Mouse (Mus musculus) layer of hippocampus, postnatal 14 days (tissue): ENCODE data around the gene Cacna1a. TPM values are rescaled to one million over a fixed set of nuclear protein-coding genes. Genes with fewer than 3 reads are reported as not detected.
A peak's percentile ranks its signal among the peaks of the same experiment; 100 is the strongest.
"Not testable (repeated sequence)": the region's sequence is repeated elsewhere in the genome, so short reads cannot be mapped to it uniquely, and the experiment has no call there.

ENCODE experiments used
- DNase-seq, 2 experiments: peaks; one replicate each; pipeline ENCODE4 v3.0.0; 2021 to 2022; ENCODE audit warnings: low spot score in 2 of 2, mixed read lengths in 1 of 2
- total RNA-seq, 2 experiments: library from RNA; stranded (reverse); gene quantifications; 2 replicates each; pipeline ENCODE4 v1.2.3; 2021

Cacna1a gene
- total RNA-seq, 2 experiments from 2014 or later: 256 to 259 TPM

GRCm38 (mm10) chr8:84585311-84585710 is 197.1 kb downstream of the Cacna1a start:
- DNase-seq: no peak

GRCm38 (mm10) chr8:84586221-84586620 is 198.0 kb downstream of the Cacna1a start:
- DNase-seq: no peak

DNA sequence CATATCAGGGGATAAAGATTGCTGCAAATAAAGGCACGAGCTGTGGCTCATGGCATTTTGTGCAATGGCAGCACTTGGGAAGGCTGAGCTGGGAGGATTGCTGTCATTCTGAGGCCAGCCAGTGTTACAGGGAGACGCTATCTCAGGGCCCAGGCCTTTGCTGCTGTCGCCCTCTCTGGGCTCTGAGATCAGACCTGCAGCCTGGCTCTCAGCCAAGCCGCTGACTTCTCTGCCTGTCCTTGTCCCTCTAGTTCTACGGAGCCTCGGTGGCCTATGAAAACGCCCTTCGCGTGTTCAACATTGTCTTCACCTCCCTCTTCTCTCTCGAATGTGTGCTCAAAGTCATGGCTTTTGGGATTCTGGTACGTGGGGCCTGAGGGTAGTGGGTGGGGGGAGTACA is 200.3 kb downstream of the Cacna1a start:
- no peak for DNase-seq

GRCm38 (mm10) chr8:84592015-84592662 is 203.9 kb downstream of the Cacna1a start:
- peak; percentile 79 to 81 for DNase-seq

- DNase-seq: no peak
Observed at GRCm38 (mm10) chr8:84593143-84593542, 204.9 kb downstream of the Cacna1a start.

DNA sequence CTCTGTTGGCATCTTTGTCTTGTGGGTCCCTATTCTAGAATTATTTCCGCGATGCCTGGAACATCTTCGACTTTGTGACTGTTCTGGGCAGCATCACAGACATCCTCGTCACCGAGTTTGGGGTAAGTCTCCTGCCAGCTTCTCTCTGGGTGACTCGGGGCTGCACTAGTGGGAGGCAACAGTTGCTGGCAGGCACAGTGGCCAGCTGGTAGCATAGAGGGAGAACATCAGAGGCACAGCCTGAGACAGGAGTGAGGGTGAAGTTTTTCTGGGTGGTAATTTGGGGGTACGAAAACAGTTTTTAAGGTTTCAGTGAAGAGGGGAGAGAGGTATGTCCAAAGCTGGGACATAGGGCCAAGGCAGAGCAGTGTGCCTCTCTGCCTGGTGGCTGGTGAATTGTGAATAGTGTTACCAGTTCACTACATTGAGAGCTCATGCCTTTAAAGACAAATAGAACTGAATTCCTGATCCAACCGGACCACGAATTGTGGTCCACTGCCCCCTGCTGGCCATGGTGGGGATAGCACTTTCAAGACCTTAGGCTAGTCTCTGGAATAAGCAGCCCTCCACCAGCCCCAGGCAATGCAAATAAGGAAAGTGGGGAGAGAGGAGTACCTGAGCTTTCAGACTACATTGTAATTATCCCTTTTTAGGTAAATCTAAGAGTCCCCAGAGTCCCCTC is 206.0 kb downstream of the Cacna1a start:
- peak; percentile 74 to 83 for DNase-seq

- DNase-seq: peak in 1 of 2 experiments; percentile 36
Observed at GRCm38 (mm10) chr8:84595648-84596047, 207.4 kb downstream of the Cacna1a start.

DNA sequence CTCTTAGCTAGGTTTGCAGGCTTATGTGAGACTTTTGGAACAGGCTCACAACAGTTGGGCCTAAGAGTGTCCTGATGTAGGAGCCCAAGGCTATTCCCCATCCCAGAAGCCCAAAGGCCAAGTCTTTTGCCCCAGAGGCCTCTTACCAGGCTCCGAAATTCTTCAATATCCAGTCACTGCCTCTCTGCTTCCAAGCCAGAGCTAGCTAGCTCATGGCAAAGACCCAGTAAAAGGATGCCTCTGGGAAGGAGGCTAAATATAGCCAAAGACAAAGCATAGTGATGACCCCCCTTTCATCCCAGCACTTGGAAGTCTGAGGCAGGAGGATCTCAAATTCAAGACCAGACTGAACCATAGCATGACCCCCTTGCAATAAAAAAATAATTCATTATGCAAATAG is 211.2 kb downstream of the Cacna1a start:
- no peak for DNase-seq

- DNase-seq: no peak
Observed at GRCm38 (mm10) chr8:84600311-84600907, 212.2 kb downstream of the Cacna1a start.

- no peak for DNase-seq
Observed at GRCm38 (mm10) chr8:84601221-84601751, 213.0 kb downstream of the Cacna1a start.

GRCm38 (mm10) chr8:84614512-84615223 is 226.4 kb downstream of the Cacna1a start:
- DNase-seq: no peak

DNA sequence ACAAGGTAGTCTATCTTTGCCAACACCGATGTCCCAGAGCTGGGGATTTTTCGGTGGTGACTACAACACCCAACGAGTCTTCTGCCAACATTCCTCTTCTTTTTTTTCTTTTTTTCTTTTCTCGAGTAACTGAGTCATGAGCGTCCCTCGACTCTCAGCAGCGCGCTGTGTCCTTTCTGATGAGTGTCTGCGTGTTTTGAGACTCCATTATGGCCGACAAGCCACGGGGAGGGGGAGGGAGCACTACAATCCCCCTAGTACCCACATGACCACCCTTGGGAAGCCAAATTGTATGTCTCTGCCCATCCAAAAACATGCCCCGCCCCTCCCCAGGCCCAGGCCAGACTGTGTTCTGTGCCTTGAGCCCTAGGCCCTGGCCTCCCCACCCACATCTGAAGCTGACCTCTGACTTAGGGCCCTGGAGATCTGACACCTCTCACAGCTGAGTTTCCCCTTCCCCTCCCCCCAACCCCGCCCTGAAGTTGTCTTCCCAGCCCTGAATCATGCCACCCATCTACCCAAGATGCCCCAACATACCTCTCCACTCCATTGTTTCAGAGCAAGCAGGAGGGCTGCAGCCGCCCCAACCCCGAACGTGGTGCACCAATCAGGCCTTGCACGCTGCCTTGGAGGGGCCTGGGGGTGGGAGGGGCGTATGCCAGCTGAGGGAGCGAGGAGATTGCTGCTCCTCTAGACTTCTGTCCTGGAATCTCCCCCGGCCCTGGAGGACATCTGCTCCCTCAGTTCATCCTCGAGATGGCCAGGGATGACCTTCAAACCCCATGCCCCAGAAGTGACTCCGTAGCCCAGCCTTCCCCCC is 227.6 kb downstream of the Cacna1a start:
- no peak for DNase-seq

- no peak for DNase-seq
Observed at GRCm38 (mm10) chr8:84617005-84617404, 228.8 kb downstream of the Cacna1a start.

DNA sequence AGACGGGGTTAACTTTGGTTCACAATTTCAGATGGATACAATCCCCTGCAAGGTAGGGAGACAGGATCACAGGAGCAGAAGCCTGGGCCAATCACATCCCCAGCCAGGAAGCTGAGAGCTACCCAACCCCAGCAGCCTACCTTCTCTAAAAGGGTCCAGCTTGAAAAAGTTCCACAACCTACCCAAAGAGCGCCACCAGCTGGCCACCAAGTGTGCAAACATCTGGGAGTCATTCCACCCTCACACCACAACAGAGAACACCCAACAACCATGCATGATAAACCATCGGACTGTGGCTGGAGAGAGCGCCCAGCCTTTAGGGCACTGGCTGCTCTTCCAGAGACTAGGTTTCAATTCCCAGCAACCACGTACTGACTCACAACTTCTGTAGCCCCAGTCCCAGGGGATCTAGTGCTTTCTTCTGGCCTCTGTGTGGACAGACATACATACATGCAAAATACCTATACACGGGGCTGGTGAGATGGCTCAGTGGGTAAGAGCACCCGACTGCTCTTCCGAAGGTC is 232.9 kb downstream of the Cacna1a start:
- no peak for DNase-seq

DNA sequence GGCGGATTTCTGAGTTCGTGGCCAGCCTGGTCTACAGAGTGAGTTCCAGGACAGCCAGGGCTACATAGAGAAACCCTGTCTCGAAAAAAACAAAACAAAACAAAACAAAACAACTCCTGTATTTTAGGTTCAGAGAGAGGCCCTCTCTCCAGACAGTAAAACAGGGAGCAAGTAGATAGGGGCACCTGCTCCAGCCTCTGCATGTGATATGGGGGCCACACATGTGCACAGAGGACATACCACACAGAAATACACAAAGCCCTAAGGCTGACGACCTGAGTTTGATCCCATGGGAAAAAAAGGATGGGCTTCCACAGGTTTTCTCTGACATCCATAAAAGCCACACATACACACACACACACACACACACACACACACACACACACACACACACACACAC is 235.2 kb downstream of the Cacna1a start:
- DNase-seq: not testable (repeated sequence)

- no peak for DNase-seq
Observed at GRCm38 (mm10) chr8:84629586-84629985, 241.3 kb downstream of the Cacna1a start.

- DNase-seq: no peak
Observed at GRCm38 (mm10) chr8:84630145-84630544, 241.9 kb downstream of the Cacna1a start.

- DNase-seq: no peak
Observed at GRCm38 (mm10) chr8:84631813-84632212, 243.6 kb downstream of the Cacna1a start.

DNA sequence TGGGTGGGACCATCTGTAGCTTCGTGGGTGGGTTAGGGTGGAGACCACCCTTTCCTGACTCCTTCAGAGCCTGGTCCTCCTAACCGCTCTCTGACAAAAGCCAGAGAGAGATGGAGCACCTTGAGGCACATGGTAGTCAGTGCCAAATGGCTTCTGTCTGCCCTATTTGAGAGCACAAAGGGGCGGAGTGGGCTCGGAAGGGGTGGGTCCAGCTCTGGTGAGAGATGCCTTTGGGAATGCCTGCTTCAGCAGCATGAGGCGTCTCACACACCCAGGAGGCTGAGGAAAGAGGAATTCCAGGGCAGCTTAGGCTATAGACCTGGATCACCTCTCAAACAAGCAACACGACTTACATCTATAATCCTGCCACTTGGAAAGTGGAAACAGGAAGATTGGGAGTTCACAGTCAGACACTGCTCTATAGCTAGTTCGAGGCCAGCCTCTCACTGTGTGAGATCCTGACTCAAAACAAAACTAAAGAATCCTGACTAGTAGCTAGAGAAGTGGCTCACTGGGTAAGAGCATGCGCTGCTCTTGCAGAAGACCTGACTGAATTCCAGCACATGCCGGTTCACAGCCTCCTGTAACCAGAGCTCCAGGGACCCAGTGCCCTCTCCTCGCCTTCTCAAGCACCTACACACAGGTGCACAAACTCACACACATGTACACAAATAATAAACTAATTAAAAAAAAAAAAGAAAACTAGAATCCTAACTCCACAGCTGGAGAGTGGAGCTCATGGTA is 245.8 kb downstream of the Cacna1a start:
- no peak for DNase-seq

DNA sequence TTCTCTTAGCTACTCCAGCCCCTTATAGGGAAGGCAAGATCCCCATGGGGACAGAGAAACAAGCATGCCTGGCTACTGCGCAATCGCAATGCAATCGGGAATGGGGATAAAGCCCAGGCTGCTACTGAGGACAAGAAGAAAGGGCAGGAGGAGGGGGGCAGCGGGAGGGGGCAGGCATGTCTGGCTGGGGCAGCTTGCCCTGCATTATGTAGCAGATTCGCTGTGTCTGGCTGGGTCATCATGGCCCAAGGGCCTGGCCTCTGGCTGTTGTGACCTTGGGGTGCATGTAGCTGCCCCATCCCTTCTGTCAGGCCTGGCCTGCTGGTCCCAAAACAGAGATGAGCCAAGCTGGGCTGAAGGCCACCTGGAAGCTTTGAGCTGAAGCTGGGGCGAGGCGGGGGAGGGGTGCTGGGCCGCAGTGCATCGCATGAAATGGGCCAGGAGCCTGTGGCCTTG is 246.6 kb downstream of the Cacna1a start:
- peak; percentile 73 to 76 for DNase-seq
